Mouse (Mus musculus) midbrain, embryonic 14.5 days (tissue): ENCODE measurements around the gene Akap1. TPM values are rescaled to one million over a fixed set of nuclear protein-coding genes. Genes with fewer than 3 reads are reported as not detected.
"Not testable (repeated sequence)": the region's sequence is repeated elsewhere in the genome, so short reads cannot be mapped to it uniquely, and the experiment has no call there.

ENCODE experiments used
- ATAC-seq: fragments of 200-750 bp; cut with Nextera tagmentation; 2 replicates; pipeline ENCODE4 v1.8.0; 2017; ENCODE audit warnings: moderate number of reproducible peaks, moderate library complexity; ENCODE audit not compliant: low FRiP score, low TSS enrichment
- DNase-seq: peaks from one replicate; pipeline ENCODE4 v3.0.0-alpha.2; 2015
- H3K27ac ChIP-seq: fragments of 300-500 bp; sonication (generic); replicated peaks from 2 replicates; pipeline ENCODE4 v1.5.1; 2014; ENCODE audit warnings: mild to moderate bottlenecking, low read depth, low read length, moderate library complexity
- H3K27me3 ChIP-seq: fragments of 300-500 bp; sonication (generic); 2 replicates; pipeline ENCODE4 v1.6.1; 2014; ENCODE audit warnings: low read length, control low read depth, mixed read lengths; ENCODE audit not compliant: control insufficient read depth, insufficient read depth
- H3K36me3 ChIP-seq: fragments of 300-500 bp; sonication (generic); 2 replicates; pipeline ENCODE4 v1.6.1; 2014; ENCODE audit warnings: low read length, control low read depth; ENCODE audit not compliant: control insufficient read depth, insufficient read depth
- H3K4me1 ChIP-seq: fragments of 300-500 bp; sonication (generic); 2 replicates; pipeline ENCODE4 v1.6.1; 2014; ENCODE audit warnings: mild to moderate bottlenecking, antibody characterized with exemption, low read length, control low read depth; ENCODE audit not compliant: control insufficient read depth, insufficient read depth
- H3K4me2 ChIP-seq: fragments of 300-500 bp; sonication (generic); 2 replicates; pipeline ENCODE4 v1.6.1; 2014; ENCODE audit warnings: mild to moderate bottlenecking, low read length, moderate library complexity
- H3K4me3 ChIP-seq: fragments of 300-500 bp; sonication (generic); replicated peaks from 2 replicates; pipeline ENCODE4 v1.5.1; 2014; ENCODE audit warnings: low read depth, low read length
- H3K9ac ChIP-seq: fragments of 300-500 bp; sonication (generic); replicated peaks from 2 replicates; pipeline ENCODE4 v1.6.1; 2014; ENCODE audit warnings: mild to moderate bottlenecking, low read length, moderate library complexity
- H3K9me3 ChIP-seq: fragments of 300-500 bp; sonication (generic); 2 replicates; pipeline ENCODE4 v1.6.1; 2016; ENCODE audit warnings: low read length, control low read depth, mixed read lengths; ENCODE audit not compliant: control insufficient read depth
- WGBS: fragments of 180-500 bp; shearing (Covaris S2); extraction: QIAGEN DNeasy Blood & Tissue Kit; methylation state at CpG from one replicate; pipeline ENCODE4 v1.1.7; 2014; 5-methylcytosine and 5-hydroxymethylcytosine counted together
- polyA plus RNA-seq: library from polyadenylated mRNA; unstranded; fragments of >200 nt; fragmentation: Nextera tagmentation; extraction: Ambion mirVana; gene quantifications from 2 replicates; pipeline ENCODE4 v1.2.1, GENCODE M21; 2014

Gene Akap1
- polyA plus RNA-seq, 1 experiment from 2014 or later: 29.0 TPM

DNA sequence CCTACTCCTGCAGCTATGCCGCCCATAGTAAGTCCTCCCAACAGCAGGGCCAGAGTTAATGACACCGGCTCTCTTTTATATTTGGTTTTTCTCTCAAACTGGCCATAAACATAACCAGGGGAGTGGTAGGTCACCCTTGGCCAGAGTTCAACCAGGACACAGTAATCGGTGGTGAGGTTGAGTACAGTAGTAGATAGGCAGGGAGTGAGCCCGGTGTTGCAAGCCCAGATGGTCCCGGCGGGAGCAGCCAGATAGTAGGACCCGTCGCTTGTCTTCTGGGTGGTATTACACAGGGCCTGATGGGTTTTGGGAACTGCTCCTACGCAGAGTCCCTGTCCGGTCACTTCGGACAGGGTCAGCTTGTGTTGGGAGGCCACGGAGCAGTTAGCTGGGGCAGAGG, 27.1 kb upstream of the Akap1 start:
- not testable (repeated sequence) for H3K9me3 ChIP-seq, H3K27ac ChIP-seq, ATAC-seq, H3K4me1 ChIP-seq, H3K4me2 ChIP-seq, H3K36me3 ChIP-seq, H3K9ac ChIP-seq, DNase-seq, H3K4me3 ChIP-seq, H3K27me3 ChIP-seq
- WGBS: 98% methylated on average over 8 of the region's 12 CpGs

DNA sequence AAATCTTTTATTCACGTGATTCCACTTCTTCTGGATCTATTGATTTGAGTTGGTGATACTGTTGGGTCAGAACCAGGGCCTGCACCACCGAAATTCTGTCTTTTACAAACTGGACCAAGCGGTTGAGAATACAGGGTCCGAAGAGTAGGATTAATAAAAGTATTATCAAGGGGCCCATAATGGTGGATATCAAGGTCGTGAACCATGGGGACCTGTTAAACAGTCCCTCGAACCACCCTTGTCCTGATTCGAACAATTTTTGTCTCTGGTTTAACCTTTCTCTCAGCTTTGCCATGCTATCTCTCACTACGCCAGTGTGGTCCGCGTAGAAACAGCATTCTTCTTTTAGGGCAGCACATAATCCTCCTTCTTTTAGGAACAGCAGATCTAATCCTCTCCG, 26.5 kb upstream of the Akap1 start:
- not testable (repeated sequence) for H3K4me3 ChIP-seq, ATAC-seq, DNase-seq, H3K36me3 ChIP-seq, H3K9ac ChIP-seq, H3K27me3 ChIP-seq, H3K4me2 ChIP-seq, H3K4me1 ChIP-seq, H3K27ac ChIP-seq, H3K9me3 ChIP-seq
- 95% methylated on average over 7 of the region's 11 CpGs for WGBS

DNA sequence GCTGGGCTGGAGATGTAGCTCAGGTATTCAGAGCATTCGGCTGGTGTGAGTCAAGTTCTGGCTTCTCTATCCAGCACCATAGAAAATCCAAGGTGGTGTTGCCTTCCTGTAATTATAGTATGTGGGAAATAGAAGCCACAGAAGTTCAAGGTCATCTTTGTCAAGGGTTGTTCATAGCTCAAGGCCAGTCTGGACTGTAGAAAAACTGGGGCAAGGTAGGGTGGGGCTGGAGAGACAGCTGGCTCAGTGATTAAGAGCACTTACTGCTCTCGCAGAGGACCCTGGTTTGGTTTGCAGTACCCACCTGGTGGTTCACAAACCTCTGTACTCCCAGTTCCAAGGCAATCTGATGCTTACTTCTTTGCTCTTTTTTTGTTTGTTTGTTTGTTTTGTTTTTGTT, 24.6 kb upstream of the Akap1 start:
- no peak overlapping the region for H3K9ac ChIP-seq
- WGBS: 94% methylated on average over 2 of the region's 2 CpGs

DNA sequence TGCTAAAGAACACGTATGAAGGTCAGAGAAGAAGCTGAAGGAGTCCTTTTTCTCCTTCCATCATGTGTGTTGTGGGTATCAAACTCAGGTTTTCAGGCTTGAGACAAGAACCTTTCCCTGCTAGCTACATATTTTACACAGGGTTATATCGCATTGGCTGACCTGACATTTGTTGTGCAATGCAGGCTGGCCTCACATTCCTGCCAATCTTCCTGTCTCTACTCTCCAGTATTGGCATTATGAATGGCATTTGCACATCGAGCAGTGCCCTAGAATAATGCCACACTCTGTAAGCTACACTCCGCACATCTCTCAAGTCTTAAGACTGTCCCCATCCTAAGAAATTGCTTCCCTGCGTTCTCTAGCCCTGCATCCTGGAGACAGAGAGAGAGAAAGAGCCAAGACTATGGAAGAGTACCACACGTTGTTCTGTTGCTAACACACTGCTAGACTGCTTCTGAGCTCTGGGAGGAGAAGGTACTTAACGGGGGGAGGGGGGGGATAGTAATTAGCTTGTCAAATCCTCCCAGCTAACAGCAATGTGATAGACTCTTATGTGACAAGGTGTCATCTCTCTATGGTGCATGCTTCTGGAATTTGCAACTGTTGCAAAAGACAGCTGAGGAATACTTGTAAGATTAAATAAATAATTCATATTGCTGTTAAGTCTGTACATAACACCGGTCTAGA, 20.1 kb upstream of the Akap1 start:
- Histone ChIP-seq H3K4me1 (no peaks in the 10 kb centered on the region), H3K4me3 (no peak overlapping the region), H3K9me3 (no peaks in the 10 kb centered on the region), H3K36me3 (no peaks in the 10 kb centered on the region), H3K27ac (no peak overlapping the region), H3K27me3 (no peaks in the 10 kb centered on the region), H3K9ac (no peak overlapping the region), H3K4me2 (no peak overlapping the region)
- 64% methylated on average over 8 of the region's 8 CpGs for WGBS
- ATAC-seq: no peak
- peak; percentile 38 for DNase-seq

More for the DNA sequence above, 24.6 kb upstream of the Akap1 start:
- Histone ChIP-seq H3K4me2 (no peak overlapping the region), H3K9me3 (no peaks in the 10 kb centered on the region), H3K4me3 (no peak overlapping the region), H3K27me3 (no peaks in the 10 kb centered on the region), H3K4me1 (no peaks in the 10 kb centered on the region), H3K36me3 (no peaks in the 10 kb centered on the region), H3K27ac (no peak overlapping the region)
- no peak for DNase-seq
- ATAC-seq: no peak

DNA sequence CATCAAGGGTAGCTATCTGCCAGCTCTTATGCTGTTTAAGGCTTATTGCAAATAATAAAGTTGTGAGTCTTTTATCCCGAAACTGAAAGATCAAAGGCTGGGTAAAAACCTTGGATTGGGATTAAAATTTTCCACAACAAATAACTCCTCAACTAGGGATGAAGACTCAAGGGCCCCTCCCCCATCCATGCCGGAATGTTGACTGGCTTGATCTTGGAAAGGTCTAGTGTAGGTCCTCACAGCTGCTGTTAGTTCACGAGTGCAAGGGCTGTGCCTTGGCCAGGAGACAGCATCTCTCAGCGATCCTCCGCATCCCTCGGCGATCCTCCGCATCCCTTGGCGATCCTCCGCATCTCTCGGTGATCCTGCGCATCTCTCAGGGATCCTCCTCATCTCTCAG, 13.6 kb upstream of the Akap1 start:
- 90% methylated on average over 12 of the region's 12 CpGs for WGBS
- H3K4me3 ChIP-seq: no peak overlapping the region
- no peaks in the 10 kb centered on the region for H3K27me3 ChIP-seq
- ATAC-seq: no peak
- no peak overlapping the region for H3K27ac ChIP-seq
- H3K9me3 ChIP-seq: peaks cover 3% of the 10 kb centered on the region; the same call in 1 of the 2 replicates
- H3K36me3 ChIP-seq: no peaks in the 10 kb centered on the region
- no peak overlapping the region for H3K9ac ChIP-seq
- H3K4me2 ChIP-seq: no peak overlapping the region
- H3K4me1 ChIP-seq: peaks cover 3% of the 10 kb centered on the region; the same call in 1 of the 2 replicates
- no peak for DNase-seq

DNA sequence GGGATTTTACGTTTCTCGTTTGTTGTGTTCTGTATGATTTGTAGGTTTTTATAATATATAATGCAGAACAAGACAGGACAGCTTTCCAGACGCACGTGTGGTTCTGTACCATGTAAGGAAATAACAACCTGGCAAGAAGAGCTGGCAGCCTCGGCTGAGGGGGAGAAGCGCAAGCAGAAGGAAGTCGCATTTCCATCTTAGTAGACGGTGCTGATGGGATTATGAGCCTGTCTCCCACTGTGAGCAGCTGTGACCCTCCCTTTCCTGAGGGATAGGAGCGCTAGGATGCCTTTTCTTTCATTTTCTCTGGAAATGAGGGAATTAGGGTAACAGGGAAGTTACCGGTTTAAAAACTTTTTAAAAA, 9.3 kb upstream of the Akap1 start:
- WGBS: under 1% methylated on average over 10 of the region's 10 CpGs
- DNase-seq: peak; percentile 57
- peaks cover 3% of the 10 kb centered on the region; the same call in 1 of the 2 replicates for H3K9me3 ChIP-seq

DNA sequence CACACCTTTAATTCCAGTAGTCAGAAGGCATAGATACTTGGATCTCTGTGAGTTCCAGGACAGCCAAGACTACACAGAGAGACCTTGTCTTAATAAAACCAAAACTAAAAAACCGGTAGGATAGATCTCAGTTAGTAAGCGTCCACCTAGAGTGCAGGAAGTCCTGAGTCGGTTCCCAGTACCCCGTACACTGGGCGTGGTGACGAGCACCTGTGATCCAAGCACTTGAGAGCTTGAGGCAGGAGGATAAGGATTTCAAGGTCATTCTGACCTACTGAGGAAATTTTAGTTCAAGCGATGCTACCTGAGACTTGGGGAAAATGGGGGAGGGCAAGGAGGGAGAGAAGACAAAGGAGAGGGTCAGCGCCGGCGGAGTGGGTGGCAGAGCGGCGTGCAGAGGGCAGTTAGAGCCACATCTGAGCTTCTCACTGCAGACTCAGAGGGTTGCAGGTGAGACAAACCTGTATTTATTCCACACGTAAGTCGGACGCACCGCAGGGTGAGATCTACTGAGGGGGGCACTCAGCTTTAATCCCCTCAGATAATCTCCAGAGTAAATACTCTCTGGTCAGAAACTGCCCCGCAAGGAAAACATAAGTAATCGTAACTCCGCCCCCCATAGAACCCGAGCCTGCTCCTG, 8.8 kb upstream of the Akap1 start:
- 5% methylated on average over 20 of the region's 20 CpGs for WGBS
- no peak overlapping the region for H3K27ac ChIP-seq
- peak overlapping the region; percentile 58 for H3K4me2 ChIP-seq
- DNase-seq (no peak), ATAC-seq (no peak)
- peak overlapping the region; percentile 42 for H3K9ac ChIP-seq
- H3K9me3 ChIP-seq: peaks cover 3% of the 10 kb centered on the region; the same call in 1 of the 2 replicates
- H3K27me3 ChIP-seq: no peaks in the 10 kb centered on the region
- H3K36me3 ChIP-seq: no peaks in the 10 kb centered on the region
- peak overlapping the region; percentile 27 for H3K4me3 ChIP-seq
- peaks cover 3% of the 10 kb centered on the region; the same call in 1 of the 2 replicates for H3K4me1 ChIP-seq

More for the DNA sequence above, 9.3 kb upstream of the Akap1 start:
- Histone ChIP-seq H3K9ac (peak overlapping the region; percentile 42), H3K4me1 (peaks cover 3% of the 10 kb centered on the region; the same call in 1 of the 2 replicates), H3K4me2 (peak overlapping the region; percentile 58), H3K27me3 (no peaks in the 10 kb centered on the region), H3K4me3 (peak overlapping the region; percentile 27), H3K36me3 (no peaks in the 10 kb centered on the region), H3K27ac (no peak overlapping the region)
- no peak for ATAC-seq

DNA sequence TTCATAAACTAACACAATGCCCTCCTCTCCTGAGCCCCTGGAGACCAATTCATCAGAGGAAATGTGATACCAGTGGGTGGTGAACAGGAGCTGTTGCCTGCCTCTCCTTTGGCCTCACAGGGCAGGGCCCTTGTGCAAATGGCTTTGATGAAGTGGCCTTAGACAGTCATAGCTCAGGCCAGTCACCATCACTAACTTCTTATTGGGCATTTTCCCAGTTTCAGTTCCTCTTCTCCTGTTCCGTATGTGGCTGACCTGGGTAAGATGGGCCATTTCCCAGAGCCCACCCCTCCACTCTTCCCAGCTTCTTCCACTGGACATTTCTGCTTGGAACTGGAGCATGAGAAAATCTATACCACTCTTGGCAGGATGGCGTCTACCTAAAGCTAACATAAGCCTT, 5.1 kb upstream of the Akap1 start:
- Histone ChIP-seq H3K27ac (no peak overlapping the region), H3K4me3 (no peak overlapping the region), H3K27me3 (no peaks in the 10 kb centered on the region), H3K4me1 (peaks cover 7% of the 10 kb centered on the region), H3K36me3 (no peaks in the 10 kb centered on the region), H3K9me3 (no peaks in the 10 kb centered on the region), H3K4me2 (no peak overlapping the region), H3K9ac (no peak overlapping the region)
- 89% methylated on average over 2 of the region's 2 CpGs for WGBS
- ATAC-seq (no peak), DNase-seq (no peak)
